Mouse (Mus musculus) erythroblast, embryonic 14.5 days (primary cell): ENCODE results near the gene Plcd1.

ENCODE experiments used
- GATA1 ChIP-seq: IDR thresholded peaks from 2 replicates; pipeline ENCODE4 v1.6.1; 2012; ENCODE audit warnings: low read length, inconsistent platforms, mixed read lengths
- TAL1 ChIP-seq: IDR thresholded peaks from 3 replicates; pipeline ENCODE4 v1.6.1; 2012; ENCODE audit warnings: low read length, inconsistent platforms, mixed read lengths

DNA sequence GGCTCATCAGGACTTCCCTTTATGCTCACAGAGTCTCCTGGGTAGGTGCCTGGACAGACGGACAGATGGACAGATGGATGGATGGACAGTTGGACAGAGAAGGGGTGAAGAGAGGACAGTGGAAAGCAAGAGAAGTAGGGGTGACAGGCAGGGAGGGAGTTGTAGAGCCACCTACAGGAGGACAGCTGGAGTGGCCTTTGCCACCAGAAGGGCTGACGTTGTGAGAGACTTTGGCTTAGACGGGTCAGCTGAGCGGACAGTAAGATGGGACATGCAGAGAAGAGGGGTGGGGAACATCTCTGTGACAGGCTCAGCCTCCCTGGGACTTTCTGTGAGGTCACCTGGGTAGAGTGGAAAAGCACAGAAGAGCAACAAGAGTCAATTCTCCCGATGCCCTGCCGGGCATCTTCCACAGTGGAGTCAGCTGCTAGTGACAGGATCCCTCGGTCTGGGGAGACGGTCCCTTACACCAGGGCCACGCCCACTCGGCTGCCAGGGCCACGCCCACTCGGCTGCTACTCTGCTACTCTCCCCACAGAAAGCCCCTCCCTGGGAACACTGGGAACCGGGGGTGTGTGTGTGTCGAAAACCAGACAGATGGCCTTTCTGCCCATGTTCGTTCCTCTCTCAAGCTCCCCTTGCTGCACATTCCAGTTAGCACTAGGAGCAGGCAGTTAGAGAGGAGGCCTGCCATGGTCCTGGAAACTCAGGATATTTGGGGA, 7.0 kb upstream of the Plcd1 start:
- TF ChIP-seq TAL1: no peak
- no peak for TF ChIP-seq GATA1
